Mouse (Mus musculus) forebrain, embryonic 13.5 days (tissue): ENCODE measurements around the gene Lypd5. TPM values are rescaled to one million over a fixed set of nuclear protein-coding genes. Genes with fewer than 3 reads are reported as not detected.
"Not testable (repeated sequence)": the region's sequence is repeated elsewhere in the genome, so short reads cannot be mapped to it uniquely, and the experiment has no call there.

Experiments
- ATAC-seq: fragments of 200-750 bp; cut with Nextera tagmentation; 2 replicates; pipeline ENCODE4 v1.8.0; 2017
- H3K27ac ChIP-seq: fragments of 300-500 bp; sonication (generic); 2 replicates; pipeline ENCODE4 v1.5.1; 2015; ENCODE audit warnings: inconsistent platforms, mild to moderate bottlenecking, moderate library complexity
- H3K27me3 ChIP-seq: fragments of 300-500 bp; sonication (generic); 2 replicates; pipeline ENCODE4 v1.6.1; 2015; ENCODE audit warnings: mild to moderate bottlenecking, inconsistent platforms
- H3K36me3 ChIP-seq: fragments of 300-500 bp; sonication (generic); 2 replicates; pipeline ENCODE4 v1.6.1; 2015; ENCODE audit warnings: mild to moderate bottlenecking, inconsistent platforms; ENCODE audit not compliant: poor library complexity, severe bottlenecking
- H3K4me1 ChIP-seq: fragments of 300-500 bp; sonication (generic); 2 replicates; pipeline ENCODE4 v1.6.1; 2015; ENCODE audit warnings: inconsistent platforms
- H3K4me2 ChIP-seq: fragments of 300-500 bp; sonication (generic); 2 replicates; pipeline ENCODE4 v1.6.1; 2015; ENCODE audit warnings: inconsistent platforms, mild to moderate bottlenecking, moderate library complexity
- H3K4me3 ChIP-seq: fragments of 300-500 bp; sonication (generic); 2 replicates; pipeline ENCODE4 v1.5.1; 2015; ENCODE audit warnings: mild to moderate bottlenecking, inconsistent platforms
- H3K9ac ChIP-seq: fragments of 300-500 bp; sonication (generic); 2 replicates; pipeline ENCODE4 v1.6.1; 2015; ENCODE audit warnings: mild to moderate bottlenecking, inconsistent platforms
- H3K9me3 ChIP-seq: fragments of 300-500 bp; sonication (generic); replicated peaks from 2 replicates; pipeline ENCODE4 v1.6.1; 2016; ENCODE audit warnings: inconsistent platforms
- WGBS: fragments of 180-500 bp; shearing (Covaris S2); methylation state at CpG from one replicate; pipeline ENCODE4 v1.1.7; 2015; 5-methylcytosine and 5-hydroxymethylcytosine counted together
- polyA plus RNA-seq: library from polyadenylated mRNA; unstranded; fragments of >200 nt; fragmentation: Nextera tagmentation; extraction: Ambion mirVana; gene quantifications from 2 replicates; pipeline ENCODE4 v1.2.1, GENCODE M21; 2015

Gene Lypd5
- polyA plus RNA-seq, 1 experiment from 2014 or later: not detected

GRCm38 (mm10) chr7:24390512-24390911 is 41.5 kb downstream of the Lypd5 start:
- H3K27me3 ChIP-seq: no peaks in the 10 kb centered on the region
- no peaks in the 10 kb centered on the region for H3K9me3 ChIP-seq
- H3K4me3 ChIP-seq: no peak overlapping the region
- H3K9ac ChIP-seq: no peak overlapping the region
- H3K4me2 ChIP-seq: no peak overlapping the region
- 70% methylated on average over 7 of the region's 7 CpGs for WGBS
- no peak overlapping the region for H3K27ac ChIP-seq
- H3K36me3 ChIP-seq: no peaks in the 10 kb centered on the region
- ATAC-seq: no peak
- no peaks in the 10 kb centered on the region for H3K4me1 ChIP-seq

GRCm38 (mm10) chr7:24391077-24391476 is 42.1 kb downstream of the Lypd5 start:
- 59% methylated on average over 5 of the region's 5 CpGs for WGBS
- Histone ChIP-seq H3K9ac (no peak overlapping the region), H3K27ac (peak overlapping the region; percentile 45; the same call in 1 of the 2 replicates), H3K36me3 (no peaks in the 10 kb centered on the region), H3K4me2 (no peak overlapping the region), H3K9me3 (no peaks in the 10 kb centered on the region), H3K27me3 (no peaks in the 10 kb centered on the region), H3K4me3 (no peak overlapping the region), H3K4me1 (no peaks in the 10 kb centered on the region)
- no peak for ATAC-seq

GRCm38 (mm10) chr7:24391687-24392086 is 42.7 kb downstream of the Lypd5 start:
- ATAC-seq: no peak
- H3K4me3 ChIP-seq: no peak overlapping the region
- no peaks in the 10 kb centered on the region for H3K27me3 ChIP-seq
- H3K36me3 ChIP-seq: no peaks in the 10 kb centered on the region
- WGBS: 66% methylated on average over 2 of the region's 2 CpGs
- no peak overlapping the region for H3K27ac ChIP-seq
- no peak overlapping the region for H3K9ac ChIP-seq
- H3K4me2 ChIP-seq: no peak overlapping the region
- no peaks in the 10 kb centered on the region for H3K9me3 ChIP-seq
- H3K4me1 ChIP-seq: no peaks in the 10 kb centered on the region

- Histone ChIP-seq H3K4me3 (no peak overlapping the region), H3K4me2 (no peak overlapping the region), H3K4me1 (no peaks in the 10 kb centered on the region), H3K36me3 (no peaks in the 10 kb centered on the region), H3K27ac (no peak overlapping the region), H3K27me3 (no peaks in the 10 kb centered on the region), H3K9ac (no peak overlapping the region), H3K9me3 (no peaks in the 10 kb centered on the region)
- ATAC-seq: no peak
- 84% methylated on average over 3 of the region's 3 CpGs for WGBS
Observed at GRCm38 (mm10) chr7:24394054-24394453, 45.1 kb downstream of the Lypd5 start.

GRCm38 (mm10) chr7:24394475-24395161 is 45.6 kb downstream of the Lypd5 start:
- no peaks in the 10 kb centered on the region for H3K4me1 ChIP-seq
- no peaks in the 10 kb centered on the region for H3K36me3 ChIP-seq
- H3K9me3 ChIP-seq: no peaks in the 10 kb centered on the region
- H3K27ac ChIP-seq: no peak overlapping the region
- no peak for ATAC-seq
- H3K4me3 ChIP-seq: no peak overlapping the region
- H3K4me2 ChIP-seq: no peak overlapping the region
- WGBS: 91% methylated on average over 15 of the region's 15 CpGs
- H3K27me3 ChIP-seq: no peaks in the 10 kb centered on the region
- H3K9ac ChIP-seq: no peak overlapping the region

GRCm38 (mm10) chr7:24396832-24397231 is 47.8 kb downstream of the Lypd5 start:
- WGBS: 82% methylated on average over 11 of the region's 11 CpGs

GRCm38 (mm10) chr7:24398364-24398913 is 49.4 kb downstream of the Lypd5 start:
- Histone ChIP-seq H3K27me3 (no peaks in the 10 kb centered on the region), H3K27ac (no peak overlapping the region), H3K9me3 (no peaks in the 10 kb centered on the region), H3K4me3 (no peak overlapping the region), H3K9ac (no peak overlapping the region), H3K36me3 (peaks cover 18% of the 10 kb centered on the region), H3K4me1 (peaks cover 9% of the 10 kb centered on the region; the same call in 1 of the 2 replicates), H3K4me2 (no peak overlapping the region)
- no peak for ATAC-seq
- WGBS: 97% methylated on average over 8 of the region's 8 CpGs

More at GRCm38 (mm10) chr7:24396832-24397231, 47.8 kb downstream of the Lypd5 start:
- H3K9me3 ChIP-seq: no peaks in the 10 kb centered on the region
- no peak overlapping the region for H3K9ac ChIP-seq
- no peak overlapping the region for H3K4me2 ChIP-seq
- no peak overlapping the region for H3K4me3 ChIP-seq
- H3K36me3 ChIP-seq: peaks cover 2% of the 10 kb centered on the region; the same call in 1 of the 2 replicates
- no peak for ATAC-seq
- H3K27ac ChIP-seq: no peak overlapping the region
- peaks cover 9% of the 10 kb centered on the region; the same call in 1 of the 2 replicates for H3K4me1 ChIP-seq
- no peaks in the 10 kb centered on the region for H3K27me3 ChIP-seq

- Histone ChIP-seq H3K4me3 (peak within 1 kb of the TSS; percentile 57), H3K4me1 (peaks cover 9% of the 10 kb centered on the region; the same call in 1 of the 2 replicates), H3K36me3 (peaks cover 27% of the 10 kb centered on the region), H3K27ac (peak within 1 kb of the TSS; percentile 94), H3K9ac (peak within 1 kb of the TSS; percentile 72), H3K9me3 (no peaks in the 10 kb centered on the region), H3K27me3 (no peaks in the 10 kb centered on the region), H3K4me2 (peak within 1 kb of the TSS; percentile 66)
- ATAC-seq: peak; percentile 96
- 2% methylated on average over 66 of the region's 66 CpGs for WGBS
Observed at GRCm38 (mm10) chr7:24399256-24400081, 50.5 kb downstream of the Lypd5 start, which contains the start of gene Smg9. Smg9 (plus strand) TSS chr7:24399619.

GRCm38 (mm10) chr7:24400082-24400452 is 51.1 kb downstream of the Lypd5 start:
- peak overlapping the region; percentile 94 for H3K27ac ChIP-seq
- H3K4me1 ChIP-seq: peaks cover 9% of the 10 kb centered on the region; the same call in 1 of the 2 replicates
- ATAC-seq: no peak; the same call in 1 of the 2 replicates
- H3K4me3 ChIP-seq: peak overlapping the region; percentile 57
- no peaks in the 10 kb centered on the region for H3K27me3 ChIP-seq
- no peaks in the 10 kb centered on the region for H3K9me3 ChIP-seq
- H3K9ac ChIP-seq: peak overlapping the region; percentile 72
- peaks cover 33% of the 10 kb centered on the region for H3K36me3 ChIP-seq
- peak overlapping the region; percentile 66 for H3K4me2 ChIP-seq
- 12% methylated on average over 3 of the region's 3 CpGs for WGBS

GRCm38 (mm10) chr7:24400489-24400888 is 51.5 kb downstream of the Lypd5 start:
- H3K4me3 ChIP-seq: peak overlapping the region; percentile 57
- H3K9ac ChIP-seq, H3K4me1 ChIP-seq, H3K27ac ChIP-seq, H3K27me3 ChIP-seq, ATAC-seq, H3K9me3 ChIP-seq: not testable (repeated sequence)
- WGBS: 93% methylated on average over 4 of the region's 4 CpGs
- peak overlapping the region; percentile 66 for H3K4me2 ChIP-seq
- peaks cover 37% of the 10 kb centered on the region for H3K36me3 ChIP-seq

GRCm38 (mm10) chr7:24402851-24403250 is 53.9 kb downstream of the Lypd5 start:
- H3K4me2 ChIP-seq: no peak overlapping the region
- no peak for ATAC-seq
- H3K27ac ChIP-seq: no peak overlapping the region
- H3K36me3 ChIP-seq: peaks cover 56% of the 10 kb centered on the region
- H3K4me1 ChIP-seq: peaks cover 17% of the 10 kb centered on the region
- H3K4me3 ChIP-seq: no peak overlapping the region
- H3K9me3 ChIP-seq: no peaks in the 10 kb centered on the region
- over 99% methylated on average over 9 of the region's 9 CpGs for WGBS
- H3K27me3 ChIP-seq: no peaks in the 10 kb centered on the region
- no peak overlapping the region for H3K9ac ChIP-seq
